Mouse (Mus musculus): ENCODE data around the gene Zfp423.

- no peak for TF ChIP-seq POLR2A (IDR thresholded peaks at IDR 0.05; ENCODE audit: control insufficient read depth in 1 of 2, insufficient read depth in 1 of 2, low read depth in 1 of 2, low read length in 2 of 2, poor library complexity in 1 of 2)
- TF ChIP-seq CHD2 (IDR thresholded peaks at IDR 0.05; ENCODE audit: low read length) = no peak
- no peak for TF ChIP-seq TCF12 (IDR thresholded peaks at IDR 0.05; ENCODE audit: low read depth, low read length)
- TF ChIP-seq GATA1 (IDR thresholded peaks at IDR 0.05; ENCODE audit: low read depth, low read length) = no peak
- no peak for TF ChIP-seq ZNF384 (IDR thresholded peaks at IDR 0.05; ENCODE audit: low read depth, low read length)
- no peak for TF ChIP-seq E2F4 (IDR thresholded peaks at IDR 0.05; ENCODE audit: borderline replicate concordance, low read depth, low read length)
These were observed 95.2 kb downstream of the Zfp423 start for GRCm38 (mm10) chr8:87864236-87864635.
